Mouse (Mus musculus): ENCODE measurements around the gene Pramef8. TPM values are rescaled to one million over a fixed set of nuclear protein-coding genes. Genes with fewer than 3 reads are reported as not detected.
"Not testable (repeated sequence)": the region's sequence is repeated elsewhere in the genome, so short reads cannot be mapped to it uniquely, and the experiment has no call there.

The Pramef8 gene
- 8.8 and 10.9 TPM in 2 replicates for total RNA-seq (2021)
- long read RNA-seq, experiment 1, transcript Pramef8-201 (4 exons, 3,260 nt) = major isoform, 14 of 23 reads
- long read RNA-seq, experiment 1, partial matches to known transcripts = 5 of 23 reads
- long read RNA-seq, experiment 1, other reads (novel, unspliced or antisense) = 2 of 23 reads
- long read RNA-seq, experiment 2, transcript Pramef8-201 (4 exons, 3,260 nt) = major isoform, 14 of 20 reads
- long read RNA-seq, experiment 2, partial matches to known transcripts = 2 of 20 reads
- long read RNA-seq, experiment 2, other reads (novel, unspliced or antisense) = 1 of 20 reads

DNA sequence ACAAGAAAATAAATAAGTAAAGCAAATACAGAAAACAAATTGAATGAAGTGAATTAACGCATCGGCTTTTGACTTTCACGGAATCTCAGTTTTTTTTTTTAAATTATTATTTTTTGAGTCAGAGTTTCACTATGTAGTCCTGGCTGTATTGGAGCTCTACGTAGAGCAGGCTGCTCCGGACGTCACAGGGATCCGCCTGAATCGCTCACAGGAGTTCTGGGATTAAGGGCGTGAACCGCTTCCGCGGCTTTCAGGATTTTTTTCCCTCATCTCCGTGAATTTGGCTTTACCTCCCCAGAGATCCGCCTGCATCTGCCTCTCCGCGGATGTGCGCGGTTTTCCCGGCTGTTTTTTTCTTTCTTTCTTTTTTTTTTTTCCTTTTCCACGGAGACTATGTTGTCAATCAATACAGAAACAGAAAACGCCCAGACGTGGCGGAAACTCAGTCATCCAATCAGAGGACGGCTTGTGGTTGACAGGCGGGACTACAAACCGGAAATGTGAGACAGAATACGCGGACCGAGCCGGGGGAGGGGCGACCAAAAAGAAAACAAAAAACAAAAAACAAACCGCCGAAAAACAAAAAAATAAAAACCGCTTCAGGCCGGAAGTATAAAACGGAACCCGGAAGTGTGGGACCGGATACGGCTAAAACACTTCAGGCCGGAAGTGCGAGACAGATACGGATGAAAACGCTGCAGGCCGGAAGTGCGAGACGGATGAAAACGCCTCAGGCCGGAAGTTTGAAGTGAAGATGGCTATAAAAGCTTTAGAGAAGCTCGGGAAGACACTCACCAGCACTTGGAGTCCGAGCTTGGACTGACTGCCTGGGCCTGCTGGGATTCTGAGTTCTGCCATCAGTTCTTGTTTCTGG, at the start of gene Pramef8:
Pramef8 (plus strand) TSS at position 208 of the 874 bp plus-strand sequence.
- peak; percentile 93 for DNase-seq

GRCm38 (mm10) chr4:143366415-143367041, 45.7 kb upstream of the Pramef8 start:
- peak; percentile 49 for DNase-seq

- DNase-seq = no peak
Observed at GRCm38 (mm10) chr4:143379480-143379879, 32.7 kb upstream of the Pramef8 start.

- no peak for DNase-seq
Observed at GRCm38 (mm10) chr4:143379931-143380715, 32.1 kb upstream of the Pramef8 start.

DNA sequence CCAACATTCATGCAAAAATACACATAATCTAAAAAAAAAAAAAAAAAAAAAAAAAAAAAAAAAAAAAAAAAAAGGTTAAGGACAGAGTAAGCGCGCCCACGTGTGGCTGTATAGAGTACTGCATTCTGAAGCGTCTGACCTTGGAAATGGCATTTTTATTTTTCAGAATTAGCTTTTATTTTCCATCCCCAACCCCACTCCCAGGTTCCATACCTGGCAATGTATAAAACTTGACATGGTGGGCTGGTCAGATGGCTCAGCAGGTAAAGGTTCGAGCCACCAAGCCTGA, 31.6 kb upstream of the Pramef8 start:
- peak; percentile 37 for DNase-seq

DNA sequence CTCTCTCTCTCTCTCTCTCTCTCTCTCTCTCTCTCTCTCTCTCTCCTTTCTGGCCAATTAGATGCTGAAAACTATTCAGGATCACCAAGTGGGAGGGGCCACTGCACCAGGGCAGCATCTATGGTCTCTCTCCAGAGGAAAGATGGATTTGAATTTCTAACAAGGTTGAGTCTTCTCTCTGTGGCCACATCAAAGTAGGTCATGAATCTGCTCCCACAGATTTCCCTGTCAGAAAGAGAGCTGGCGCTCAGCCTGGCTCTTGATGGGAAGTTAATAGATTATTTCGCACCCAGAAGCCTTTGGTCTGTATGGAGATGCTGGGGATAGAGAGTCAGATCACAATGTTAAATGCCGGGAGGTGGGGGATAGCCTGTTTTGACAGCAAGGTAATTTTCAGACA, 30.1 kb upstream of the Pramef8 start:
- DNase-seq = no peak

GRCm38 (mm10) chr4:143383646-143384045, 28.6 kb upstream of the Pramef8 start:
- peak; percentile 23 for DNase-seq

GRCm38 (mm10) chr4:143388955-143389702, 23.1 kb upstream of the Pramef8 start:
- DNase-seq = peak; percentile 65

- no peak for DNase-seq
Observed at GRCm38 (mm10) chr4:143394181-143394580, 18.0 kb upstream of the Pramef8 start, which contains the start of gene Pramel1. Gene Pramel1, plus strand, starts transcription at chr4:143394428.

DNA sequence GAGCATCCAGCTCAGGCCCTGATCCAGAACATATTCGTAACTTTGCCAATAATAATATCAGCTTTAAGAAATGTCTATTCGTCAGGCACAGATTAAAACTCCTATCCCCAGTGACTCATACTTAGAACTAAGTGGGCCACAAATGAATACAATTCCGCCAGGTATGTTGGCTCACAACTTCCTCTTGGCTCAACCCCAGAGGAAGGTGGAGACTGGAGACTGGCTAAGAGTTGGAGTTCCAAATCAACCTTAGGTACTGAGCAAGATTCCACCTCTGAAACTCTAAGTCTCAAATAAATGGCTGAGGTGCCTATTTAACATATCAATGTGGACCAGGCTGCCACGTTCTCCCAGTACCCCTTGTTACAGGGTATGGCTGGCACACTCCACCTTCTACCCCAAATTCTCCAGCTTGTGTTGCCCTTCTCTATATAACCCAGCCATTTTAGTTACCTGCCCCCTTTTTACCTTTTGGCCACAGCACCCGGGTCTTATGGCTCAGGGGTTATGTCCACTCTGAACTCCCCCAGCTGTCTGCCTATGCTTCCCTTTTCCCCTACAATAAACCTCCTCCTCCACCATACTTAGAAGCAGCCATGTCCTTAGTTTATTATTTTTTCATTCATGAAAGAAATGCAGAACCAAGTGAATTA, 534 bp upstream of the Pramef8 start:
- no peak for DNase-seq

- no peak for DNase-seq
Observed at GRCm38 (mm10) chr4:143413621-143414020, 1.4 kb downstream of the Pramef8 start.

DNA sequence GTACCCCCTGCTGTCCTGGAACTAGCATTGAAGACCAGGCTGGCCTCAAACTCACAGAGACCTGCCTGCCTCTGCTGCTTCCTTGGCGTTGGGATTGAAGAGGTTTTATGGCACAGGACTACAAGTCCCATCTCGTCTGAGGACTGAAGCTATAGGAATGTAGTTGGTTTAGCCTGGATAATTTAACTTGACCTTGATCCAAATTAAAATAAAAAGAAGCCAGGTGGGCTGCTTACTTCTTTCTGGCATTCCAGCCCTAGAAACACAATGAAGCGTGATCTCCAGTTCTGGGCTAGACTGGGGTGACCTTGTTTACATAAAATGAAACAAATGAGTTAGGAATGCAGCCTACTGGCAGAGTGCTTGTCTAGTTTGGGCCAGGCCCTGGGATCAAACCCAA, 1.9 kb downstream of the Pramef8 start:
- DNase-seq = no peak

- not testable (repeated sequence) for DNase-seq
Observed at GRCm38 (mm10) chr4:143426770-143427169, 14.5 kb downstream of the Pramef8 start.

GRCm38 (mm10) chr4:143450224-143450623, 38.0 kb downstream of the Pramef8 start, which contains the start of gene Oog4:
Gene Oog4, minus strand, starts transcription at chr4:143450324.
- DNase-seq = no peak

Other genes starting within 250 kb of the Pramef8 start
- gene Prdm2, start 199.4 kb upstream of the Pramef8 start, total RNA-seq (2021) = 25.8 and 27.6 TPM in 2 replicates
- gene Pdpn, start 112.9 kb upstream of the Pramef8 start, total RNA-seq (2021) = 5.9 and 8.4 TPM in 2 replicates
- gene Lrrc38, start 62.7 kb upstream of the Pramef8 start, total RNA-seq (2021) = not detected in 2 replicates
- gene Pramel1, start 18.0 kb upstream of the Pramef8 start, total RNA-seq (2021) = not detected in 2 replicates
- gene Oog4, start 37.9 kb downstream of the Pramef8 start, total RNA-seq (2021) = not detected in 2 replicates
- not detected in 2 replicates for gene Gm13043, start 98.9 kb downstream of the Pramef8 start, total RNA-seq (2021)
- not detected in 2 replicates for gene Gm13040, start 123.5 kb downstream of the Pramef8 start, total RNA-seq (2021)
- not detected in 2 replicates for gene BC080695, start 139.3 kb downstream of the Pramef8 start, total RNA-seq (2021)
- not detected in 2 replicates for gene Gm13057, start 139.3 kb downstream of the Pramef8 start, total RNA-seq (2021)
- gene Gm13083, start 202.6 kb downstream of the Pramef8 start, total RNA-seq (2021) = not detected in 2 replicates
- gene Gm13088, start 244.8 kb downstream of the Pramef8 start, total RNA-seq (2021) = not detected in 2 replicates